In genomic region chr4:41755338-41756305, GRCm38 (mm10) we compare ENCODE assay signal across 8 mouse cellular contexts. TPM values are rescaled to one million over a fixed set of nuclear protein-coding genes. Genes with fewer than 3 reads are reported as not detected.
DNase-seq lines count a peak whose midpoint lies in the region; ATAC-seq and TF ChIP-seq lines count a peak whose summit lies in the region.

Gene Sigmar1 (minus strand): TSS chr4:41756157.

- 0 out of 2 replicates have a peak, but pooled peaks cover 3% of the 10 kb centered on the region for H3K4me1 ChIP-seq in intestine, postnatal 0 days (replicated peaks; ENCODE audit: control insufficient read depth, insufficient read depth, low read length)
- peaks cover 33% of the 10 kb centered on the region for H3K4me1 ChIP-seq in midbrain, embryonic 10.5 days

- H3K4me2 ChIP-seq in intestine, postnatal 0 days (replicated peaks; ENCODE audit: low read depth), result peak within 1 kb of the TSS; percentile 88

- H3K36me3 ChIP-seq in intestine, postnatal 0 days (ENCODE audit: control insufficient read depth, insufficient read depth), result peaks cover 9% of the 10 kb centered on the region
- H3K36me3 ChIP-seq in midbrain, embryonic 10.5 days, result no peaks in the 10 kb centered on the region

- no peaks in the 10 kb centered on the region for H3K27me3 ChIP-seq in intestine, postnatal 0 days (replicated peaks; ENCODE audit: control insufficient read depth, insufficient read depth, low read length)
- no peaks in the 10 kb centered on the region for H3K27me3 ChIP-seq in midbrain, embryonic 10.5 days (ENCODE audit: low read depth, poor library complexity, severe bottlenecking)

- WGBS in intestine, postnatal 0 days, result under 1% methylated on average over 56 of the region's 57 CpGs
- WGBS in midbrain, embryonic 10.5 days, result under 1% methylated on average over 57 of the region's 57 CpGs

- intact Hi-C loops in left cerebral cortex, postnatal 36 days (cut with DNase I), result no loop called here

- H3K27ac ChIP-seq in intestine, postnatal 0 days (ENCODE audit: low read depth, low read length), result peak within 1 kb of the TSS; percentile 94
- H3K27ac ChIP-seq in midbrain, embryonic 10.5 days (replicated peaks), result peak within 1 kb of the TSS; percentile 86

- peak; percentile 86 for DNase-seq in adrenal gland, adult 8-10 months
- peak; percentile 87 for DNase-seq in embryo, embryonic 9.5 days (ENCODE audit: extremely low spot score)
- no peak for DNase-seq in gonadal fat pad, adult 2 months (ENCODE audit: low read depth)
- DNase-seq in left cerebral cortex, postnatal 36 days (ENCODE audit: low spot score in 2 of 2), result peak; percentile 82
- DNase-seq in midbrain, embryonic 10.5 days (ENCODE audit: low spot score), result peak; percentile 85
- DNase-seq in right cerebral cortex, postnatal 36 days (ENCODE audit: low spot score in 2 of 2), result peak; percentile 70 to 75
- DNase-seq in urinary bladder, postnatal 4 days (ENCODE audit: low spot score in 2 of 2), result peak; percentile 79 to 80

- peak within 1 kb of the TSS; percentile 82 for H3K9ac ChIP-seq in intestine, postnatal 0 days (ENCODE audit: low read depth, low read length)

- no peaks in the 10 kb centered on the region for H3K9me3 ChIP-seq in intestine, postnatal 0 days (ENCODE audit: control insufficient read depth)
- no peaks in the 10 kb centered on the region for H3K9me3 ChIP-seq in midbrain, embryonic 10.5 days (replicated peaks)

- peak; percentile 79 for ATAC-seq in intestine, postnatal 0 days

- H3K4me3 ChIP-seq in intestine, postnatal 0 days (ENCODE audit: low read depth, low read length), result peak within 1 kb of the TSS; percentile 72
- H3K4me3 ChIP-seq in midbrain, embryonic 10.5 days, result peak within 1 kb of the TSS; percentile 80

- TF ChIP-seq CTCF in intestine, postnatal 0 days (IDR thresholded peaks at IDR 0.05; ENCODE audit: low read depth), result peak; percentile 92

RNA-seq across cellular contexts. Expression of gene Sigmar1, which starts in this region (rescaled TPM):
- 10 to 100 TPM; 74.2 to 81.7 (median 78.8) TPM for total RNA-seq in adrenal gland, adult 8-10 months (2022)
- polyA plus RNA-seq in gonadal fat pad, adult 2 months (2012; rRNA removed), result 147 and 200 TPM in 2 replicates
- 46.4 and 50.6 TPM in 2 replicates for polyA plus RNA-seq in intestine, postnatal 0 days (2015; fragmentation: Nextera tagmentation; extraction: Ambion mirVana)
- total RNA-seq in left cerebral cortex, postnatal 36 days (2021), result 10 to 100 TPM; 54.3 to 57.7 TPM
- 87.3 and 96.3 TPM in 2 replicates for polyA plus RNA-seq in midbrain, embryonic 10.5 days (2016; fragmentation: Nextera tagmentation; extraction: Ambion mirVana)
